Mouse (Mus musculus) testis, adult 10 weeks (tissue): ENCODE measurements around the gene Map3k6. TPM values are rescaled to one million over a fixed set of nuclear protein-coding genes. Genes with fewer than 3 reads are reported as not detected.

Experiments
- polyA plus RNA-seq: library from polyadenylated mRNA; stranded (reverse); fragments of 350-450 nt; fragmentation: Illumina TruSeq; extraction: RNeasy Lipid Tissue Mini Kit (QIAGEN cat#74804); gene quantifications from one replicate; pipeline ENCODE4 v1.2.3, GENCODE M21; 2014; ENCODE audit warnings: low read depth, low replicate concordance

The Map3k6 gene
- 0.53 TPM for polyA plus RNA-seq

GRCm38 (mm10) chr4:133240490-133240921 lies at the start of gene Map3k6:
Gene Map3k6, plus strand, starts transcription at chr4:133240818.

GRCm38 (mm10) chr4:133211751-133212561 lies 28.7 kb upstream of the Map3k6 start, which contains the start of the genes Cd164l2 and Gpr3:
Gene Cd164l2, plus strand, starts transcription at chr4:133212131.
Gene Gpr3, minus strand, starts transcription at chr4:133212536.

DNA sequence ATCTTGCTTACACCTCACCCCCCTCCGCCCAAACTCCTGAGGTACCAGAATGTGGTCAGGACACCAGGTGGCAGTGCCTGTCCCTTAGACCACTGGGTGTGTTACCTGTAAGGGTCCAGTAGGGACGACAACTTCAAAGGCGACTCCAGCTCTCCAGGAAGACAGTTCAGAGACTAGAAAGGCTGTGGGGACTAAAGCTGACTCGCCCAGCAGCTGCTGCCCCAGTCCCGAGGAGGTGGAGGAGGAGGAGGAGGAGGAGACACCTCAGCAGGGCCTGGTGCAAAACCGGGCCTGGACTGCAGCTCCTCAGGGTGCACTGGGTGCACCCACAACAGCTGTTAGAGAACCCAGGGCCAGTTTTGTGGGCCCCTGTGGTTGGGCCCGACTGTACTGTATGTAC lies 22.3 kb downstream of the Map3k6 start, which contains the start of gene Sytl1:
Gene Sytl1 (minus strand): TSS at position 232 of the 400 bp plus-strand sequence.

DNA sequence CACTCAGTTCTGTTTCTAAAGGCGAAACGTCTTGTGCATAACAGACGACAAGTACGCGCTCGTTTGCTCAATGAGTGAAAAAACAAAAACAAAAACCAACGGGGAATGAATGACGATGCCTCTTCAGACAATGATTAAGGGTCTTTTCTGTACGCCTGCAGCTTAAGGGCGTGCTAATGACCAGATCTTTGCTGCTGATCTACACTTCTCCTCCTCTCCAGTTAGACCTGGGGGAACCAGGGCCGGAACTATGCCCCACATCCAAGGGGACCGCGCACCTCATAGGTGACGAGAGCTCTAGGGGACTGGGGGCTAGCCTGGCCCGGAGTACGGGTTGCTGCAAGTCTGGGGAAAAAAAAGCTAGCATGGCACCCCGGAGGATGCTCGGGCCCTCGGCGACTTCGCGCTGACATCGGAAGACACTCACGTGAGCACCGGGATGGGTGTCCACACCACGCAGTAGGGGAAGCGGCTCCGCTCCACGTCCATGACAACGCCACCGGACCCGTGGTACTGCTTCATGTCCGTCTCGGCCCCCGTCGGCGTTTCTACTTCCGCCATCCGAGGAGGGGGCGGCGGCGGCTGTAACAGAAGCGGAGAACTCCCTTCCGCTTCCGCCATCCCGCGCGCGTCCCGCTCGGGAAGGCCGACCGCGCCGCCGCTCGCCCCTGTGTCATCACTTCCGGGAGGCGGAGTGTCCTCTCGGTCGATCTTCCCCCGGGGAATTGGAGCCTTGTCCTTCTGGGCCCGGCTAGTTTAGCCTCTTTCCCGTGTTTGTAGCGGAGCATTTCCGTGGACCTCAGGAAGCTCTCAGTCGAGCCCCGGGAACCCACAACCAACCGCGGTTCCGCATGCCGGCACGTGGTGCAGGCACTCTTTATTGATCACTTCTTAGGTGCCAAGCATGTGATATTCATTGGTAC lies 36.7 kb downstream of the Map3k6 start, which contains the start of gene Tmem222:
Gene Tmem222 (minus strand): TSS at position 689 of the 923 bp plus-strand sequence.

Other genes starting within 250 kb of the Map3k6 start
- gene Ahdc1, start 229.6 kb upstream of the Map3k6 start, polyA plus RNA-seq, result 2.3 TPM
- 135 TPM for gene Wasf2, start 110.3 kb upstream of the Map3k6 start, polyA plus RNA-seq
- gene Cd164l2, start 28.7 kb upstream of the Map3k6 start, polyA plus RNA-seq, result not detected
- gene Gpr3, start 28.3 kb upstream of the Map3k6 start, polyA plus RNA-seq, result 0.53 TPM
- not detected for gene Sytl1, start 22.3 kb downstream of the Map3k6 start, polyA plus RNA-seq
- 1.3 TPM for gene Tmem222, start 37.0 kb downstream of the Map3k6 start, polyA plus RNA-seq
- gene Wdtc1, start 112.7 kb downstream of the Map3k6 start, polyA plus RNA-seq, result 34.7 TPM
- gene Slc9a1, start 128.9 kb downstream of the Map3k6 start, polyA plus RNA-seq, result 1.8 TPM
- 2.5 TPM for gene Tent5b, start 239.3 kb downstream of the Map3k6 start, polyA plus RNA-seq